Mouse (Mus musculus) adipocyte (in vitro differentiated cells): ENCODE data around the gene 1700123O20Rik.

Experiments
- DNase-seq: peaks from one replicate; pipeline ENCODE4 v3.0.0-alpha.2; 2016; ENCODE audit warnings: low spot score

The 1700123O20Rik gene

DNA sequence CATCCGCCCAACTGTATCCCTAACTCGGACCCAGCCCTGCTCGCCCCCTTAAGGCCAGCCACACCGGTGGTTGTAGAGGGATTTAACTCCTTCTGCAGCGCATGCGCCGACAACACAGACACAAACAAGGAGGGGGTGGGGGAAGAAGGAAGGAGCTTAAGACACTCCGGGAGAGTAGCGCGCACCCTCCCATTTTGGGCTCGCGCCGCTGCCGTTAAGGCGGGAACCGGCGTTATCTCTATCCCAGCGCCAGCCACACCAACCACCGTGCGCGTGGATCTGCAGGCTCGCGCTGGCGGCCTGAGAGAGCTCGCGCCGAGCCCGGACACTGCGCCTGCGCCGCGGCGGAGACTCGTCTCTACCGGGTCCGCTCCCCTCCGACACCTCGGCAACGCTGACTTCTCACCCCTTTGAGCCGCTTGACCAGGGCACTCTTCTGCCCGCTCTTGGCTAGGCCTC is at the start of gene 1700123O20Rik:
1700123O20Rik (plus strand) TSS at position 154 of the 459 bp plus-strand sequence.
- peak; percentile 80 for DNase-seq

DNA sequence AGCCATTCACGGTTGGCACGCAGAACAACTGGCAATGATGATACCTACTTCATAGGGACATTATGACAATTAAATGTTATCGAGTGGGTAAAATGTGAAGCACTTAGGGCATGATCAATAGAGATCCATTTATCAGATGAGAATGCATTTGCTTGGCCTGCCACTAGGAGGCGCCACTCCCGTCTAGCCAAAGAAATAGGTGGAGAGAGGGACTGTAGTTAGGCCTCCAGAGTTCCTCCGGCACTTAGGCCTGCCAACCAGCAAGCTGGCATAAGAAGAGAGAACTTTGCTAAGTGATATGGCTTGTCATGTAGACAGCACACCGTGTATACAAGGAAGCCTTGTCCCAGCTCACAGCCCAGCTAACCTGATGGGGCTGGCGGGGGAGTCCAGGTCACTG is 49.1 kb upstream of the 1700123O20Rik start:
- DNase-seq = no peak

DNA sequence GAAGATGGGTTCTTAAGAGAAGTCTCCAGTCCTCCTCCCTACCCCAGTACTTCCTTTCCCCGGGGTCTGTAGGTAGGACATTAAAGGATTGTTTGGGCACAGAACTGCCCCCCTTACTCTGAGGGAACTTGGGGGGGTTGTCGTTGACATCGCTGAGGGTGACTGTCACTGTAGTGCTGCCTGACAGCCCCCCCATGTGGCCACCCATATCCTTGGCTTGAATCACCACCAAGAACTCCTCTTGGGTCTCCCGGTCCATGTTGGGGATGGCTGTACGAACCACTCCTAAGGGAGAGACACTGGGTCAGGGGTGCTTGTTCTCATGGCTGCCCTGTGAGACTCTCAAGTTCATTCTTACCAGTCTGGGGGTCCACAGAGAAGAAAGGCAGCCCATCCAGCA is 47.8 kb upstream of the 1700123O20Rik start:
- DNase-seq = no peak

DNA sequence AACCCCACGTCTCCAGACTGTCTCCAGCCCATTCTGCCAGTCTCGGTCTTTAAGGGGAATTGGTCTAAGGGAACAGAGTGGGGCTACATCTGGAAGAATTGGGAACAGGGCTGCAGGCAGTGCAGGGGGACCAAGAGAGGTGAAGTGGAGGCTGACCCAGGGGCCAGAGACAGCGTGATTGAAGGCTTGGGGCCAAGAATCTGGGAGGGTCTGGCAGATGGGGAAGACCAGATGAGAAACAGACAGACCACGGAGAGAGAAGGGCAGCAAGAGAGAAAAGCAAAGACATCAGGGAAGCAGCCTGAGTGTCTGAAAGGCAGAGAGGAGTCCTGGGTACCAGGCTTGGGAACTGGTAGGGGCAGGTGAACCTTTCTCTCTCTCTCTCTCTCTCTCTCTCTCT is 45.9 kb upstream of the 1700123O20Rik start:
- no peak for DNase-seq

DNA sequence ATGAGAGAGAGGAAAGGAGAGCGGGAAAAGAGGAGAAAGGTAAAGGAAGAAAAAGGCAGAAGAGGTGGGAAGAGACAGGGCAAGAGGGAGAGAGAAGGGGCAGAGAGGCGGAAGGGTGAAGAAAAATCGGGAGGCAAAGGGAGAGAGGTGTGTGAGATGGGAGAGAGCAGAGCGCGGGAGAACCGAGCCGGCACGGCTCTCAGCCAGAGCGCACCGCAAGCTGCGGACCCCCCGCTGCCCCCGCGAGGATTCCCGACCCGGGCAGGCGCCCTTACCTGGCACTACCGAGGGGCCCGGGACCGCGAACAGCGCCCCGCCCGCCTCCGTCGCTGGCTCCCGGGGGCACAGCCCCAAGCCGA is 45.1 kb upstream of the 1700123O20Rik start, which contains the start of gene Gm17606:
Gm17606 (plus strand) TSS at position 7 of the 359 bp plus-strand sequence.
- DNase-seq = no peak

DNA sequence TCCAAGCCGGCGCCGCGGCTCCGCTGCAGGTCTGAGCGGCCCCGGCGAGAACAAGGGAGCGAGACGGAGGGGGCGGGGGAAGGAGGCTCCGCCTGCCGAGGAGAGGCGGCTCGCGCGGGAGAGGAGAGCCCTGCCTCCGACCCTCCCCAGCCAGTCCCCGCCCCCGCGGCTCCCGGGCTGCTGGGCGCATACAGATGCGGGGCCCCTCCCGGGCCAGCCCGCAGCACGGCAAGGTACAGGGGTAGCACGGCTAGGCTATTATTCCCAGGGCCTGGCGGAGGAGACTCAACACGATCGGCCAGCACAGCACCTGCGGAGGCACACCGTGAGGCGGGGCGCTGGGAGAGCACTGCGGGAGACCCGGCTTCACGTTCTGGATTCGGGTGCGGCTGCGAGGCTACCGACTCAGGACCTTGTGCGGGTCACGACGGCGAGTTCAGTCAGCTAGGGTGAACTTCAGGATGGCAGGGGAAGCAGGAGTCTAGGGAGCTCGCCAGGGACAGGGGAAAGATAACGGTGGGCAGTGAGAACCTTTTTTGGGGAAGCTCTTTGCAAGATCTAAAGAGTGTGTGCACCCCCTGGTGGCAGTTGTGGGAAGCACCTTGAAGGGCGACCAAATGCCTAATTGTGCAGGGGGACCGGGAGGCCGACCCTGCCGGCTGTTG is 44.6 kb upstream of the 1700123O20Rik start, which contains the start of gene Cdh24:
Cdh24 (minus strand) TSS at position 60 of the 665 bp plus-strand sequence.
- DNase-seq = peak; percentile 71

DNA sequence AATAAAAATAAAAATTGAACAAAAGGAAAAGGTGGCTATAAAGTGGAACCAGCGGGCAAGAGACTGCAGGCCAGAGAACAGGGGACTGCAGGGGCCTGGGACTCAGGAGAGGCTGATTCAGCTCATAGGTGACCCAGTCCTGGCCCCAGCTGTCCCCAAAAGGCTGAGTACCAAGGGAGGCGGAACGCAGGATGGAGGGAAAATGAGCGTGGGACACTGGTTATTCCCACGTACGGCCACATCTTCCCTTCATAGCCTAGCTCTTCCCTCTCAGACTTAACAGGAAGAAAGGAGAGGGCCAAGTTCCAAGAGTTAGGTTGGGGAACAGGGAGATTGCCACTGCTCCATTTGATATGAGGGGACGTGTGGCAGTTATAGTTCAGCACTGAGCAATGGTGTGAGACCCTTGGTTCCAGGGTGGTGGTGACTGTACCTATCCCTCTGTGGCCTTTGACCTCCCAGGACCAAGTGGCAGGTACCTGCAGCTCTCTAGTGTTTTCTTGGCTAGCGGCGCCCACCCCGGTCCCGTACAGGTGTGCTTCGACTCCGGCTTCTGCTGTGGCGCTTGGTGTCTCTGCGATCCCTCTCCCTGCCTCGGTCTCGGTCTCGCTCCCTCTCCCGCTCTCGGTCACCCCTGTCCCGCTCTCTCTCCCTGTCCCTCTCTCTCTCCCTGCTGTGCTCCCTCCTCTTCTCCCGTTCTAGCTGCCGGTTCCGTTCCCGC is 43.6 kb upstream of the 1700123O20Rik start:
- no peak for DNase-seq

DNA sequence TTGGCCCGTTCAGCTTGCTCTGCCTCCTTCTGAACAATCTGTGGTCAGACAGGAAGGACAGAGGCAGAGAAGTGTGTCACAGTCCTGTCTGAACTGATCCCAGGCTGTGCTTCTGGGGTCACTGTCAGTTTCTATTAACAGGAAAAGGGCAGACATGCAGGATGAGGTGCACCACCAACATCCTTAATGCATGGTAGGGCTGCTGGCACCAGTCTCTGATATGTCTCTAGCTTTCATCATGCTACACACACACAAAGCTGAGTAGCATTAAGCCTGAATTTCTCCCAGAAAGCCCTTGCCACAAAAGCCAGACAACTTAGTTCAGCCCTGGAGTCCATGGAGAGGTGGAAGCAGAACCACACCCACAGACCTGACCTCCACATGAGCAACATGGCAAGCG is 43.0 kb upstream of the 1700123O20Rik start:
- no peak for DNase-seq

DNA sequence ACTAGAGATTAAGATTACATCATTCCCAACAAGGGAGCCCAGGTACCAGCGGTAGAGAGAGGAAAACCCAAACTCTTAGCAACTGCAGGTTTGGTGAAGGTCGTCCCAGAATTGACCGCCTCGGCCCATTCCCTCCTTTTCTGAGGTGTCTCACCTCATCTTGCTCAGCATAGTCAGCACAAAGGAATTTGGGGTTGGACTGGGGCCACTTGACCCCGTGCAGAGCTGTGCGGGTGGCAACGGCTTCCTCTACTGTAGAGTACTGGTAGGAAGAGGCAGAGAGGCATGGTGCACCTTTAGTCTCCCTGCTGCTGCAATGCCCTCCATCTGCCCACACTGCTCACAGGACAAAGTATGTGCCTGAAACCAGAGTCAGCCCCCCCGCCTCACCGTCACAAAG is 41.7 kb upstream of the 1700123O20Rik start:
- DNase-seq = no peak

DNA sequence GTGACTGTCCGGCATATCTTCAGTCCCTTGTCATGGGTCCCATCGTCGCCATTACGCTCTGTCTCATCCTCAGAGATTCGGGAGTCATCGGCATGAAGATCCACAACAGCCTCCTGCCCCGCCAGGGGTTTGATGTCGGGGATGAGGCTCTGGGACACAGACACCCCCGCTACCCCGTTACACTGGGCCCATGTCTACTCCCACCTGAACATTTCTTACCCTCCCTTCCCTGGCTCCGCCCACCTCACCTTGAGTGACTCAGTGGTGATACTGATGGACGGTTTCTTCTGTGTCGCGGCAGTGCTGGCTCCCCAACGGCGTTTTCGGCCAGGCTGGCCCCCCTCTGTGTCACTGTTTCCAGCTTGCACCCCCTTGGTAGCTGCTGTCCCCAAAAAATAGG is 39.6 kb upstream of the 1700123O20Rik start:
- DNase-seq = no peak

DNA sequence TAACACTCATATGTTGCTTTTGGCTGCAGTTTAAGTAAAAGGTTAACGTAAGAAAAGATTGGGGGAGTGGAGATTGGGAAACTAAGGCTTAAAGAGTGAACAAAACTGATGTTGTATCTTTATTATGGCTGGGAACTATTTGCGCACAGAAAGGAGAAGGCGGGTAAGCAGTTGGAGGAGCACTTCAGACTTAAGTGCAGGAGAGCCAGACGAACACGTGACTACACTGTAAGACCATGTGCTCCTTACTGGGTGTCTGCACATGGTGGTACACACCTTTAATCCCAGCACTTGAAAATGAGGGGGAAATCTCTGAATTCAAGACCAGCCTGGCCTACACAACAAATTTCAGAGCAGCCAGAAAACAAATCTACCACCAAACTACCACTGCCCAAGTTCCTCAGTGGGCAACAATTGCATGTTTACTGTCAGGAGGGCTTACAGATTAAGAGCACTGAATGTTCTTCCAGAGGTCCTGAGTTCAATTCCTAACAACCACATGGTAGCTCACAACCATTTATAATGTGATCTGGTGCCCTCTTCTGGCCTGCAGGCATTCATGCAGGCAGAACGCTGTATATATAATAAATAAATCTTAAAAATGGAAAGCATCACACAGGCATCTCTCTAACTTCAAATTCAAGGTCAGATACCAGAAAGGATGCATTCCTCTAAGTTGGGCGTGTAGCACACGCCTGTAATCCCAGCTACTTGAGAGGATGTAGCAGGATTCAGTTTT is 38.9 kb upstream of the 1700123O20Rik start:
- no peak for DNase-seq

DNA sequence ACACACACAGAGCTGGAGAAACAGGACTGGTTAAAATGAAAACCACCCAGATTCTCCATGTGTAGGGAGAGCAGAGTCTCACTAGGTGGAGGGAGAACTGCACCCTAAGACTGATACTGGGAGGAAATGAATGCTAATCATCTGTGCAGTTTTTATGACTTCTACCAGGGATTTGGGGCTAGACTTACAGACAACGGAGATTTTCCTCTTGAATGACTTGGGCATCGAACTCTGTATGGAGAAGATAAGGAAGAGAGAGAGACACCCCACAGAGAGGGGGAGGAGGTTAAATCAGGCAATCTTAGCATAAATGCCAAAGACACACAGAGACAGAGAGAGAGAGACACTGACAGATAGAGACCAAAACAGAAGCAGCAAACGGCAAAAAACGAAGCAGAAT is 38.1 kb upstream of the 1700123O20Rik start:
- DNase-seq = no peak

DNA sequence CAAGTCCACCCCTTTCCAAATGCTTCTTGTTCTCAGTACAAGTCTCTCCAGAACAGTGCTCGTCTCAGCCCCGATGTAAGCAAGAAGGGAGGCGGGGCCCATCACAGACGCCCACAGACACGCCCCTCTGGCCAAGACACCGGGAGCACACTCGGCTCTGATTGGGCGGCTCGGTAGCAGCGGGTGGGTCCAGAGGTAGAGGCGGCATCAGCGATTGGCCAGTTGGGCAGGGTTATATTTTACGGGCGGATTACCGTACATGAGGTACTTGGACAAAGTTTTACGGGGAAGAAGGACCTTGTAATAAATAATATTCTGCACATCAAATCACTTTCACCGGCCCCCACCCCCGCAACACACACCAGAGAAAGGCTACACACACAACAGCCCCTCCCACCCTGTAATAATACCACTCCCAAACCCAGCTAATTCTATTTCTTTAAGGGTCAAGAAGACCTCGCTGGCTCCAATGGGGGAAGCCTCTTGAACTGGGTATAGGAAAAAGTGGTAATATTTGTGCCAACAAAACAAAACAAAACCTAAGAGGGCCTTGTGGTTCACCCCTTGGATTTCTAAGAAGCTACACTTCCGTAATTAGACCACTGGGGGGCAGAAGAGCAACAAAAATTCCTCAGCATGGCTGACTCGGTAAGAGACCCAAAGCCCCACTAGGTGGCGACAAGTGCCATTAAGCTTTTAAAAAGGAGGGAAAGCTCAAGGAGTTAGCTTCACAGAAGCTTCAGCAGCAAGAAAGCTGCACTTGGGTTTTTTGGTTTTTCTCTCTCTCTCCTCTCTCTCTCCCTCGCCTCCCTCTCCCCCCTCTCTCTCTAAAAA is 35.2 kb upstream of the 1700123O20Rik start:
- DNase-seq = peak; percentile 89

DNA sequence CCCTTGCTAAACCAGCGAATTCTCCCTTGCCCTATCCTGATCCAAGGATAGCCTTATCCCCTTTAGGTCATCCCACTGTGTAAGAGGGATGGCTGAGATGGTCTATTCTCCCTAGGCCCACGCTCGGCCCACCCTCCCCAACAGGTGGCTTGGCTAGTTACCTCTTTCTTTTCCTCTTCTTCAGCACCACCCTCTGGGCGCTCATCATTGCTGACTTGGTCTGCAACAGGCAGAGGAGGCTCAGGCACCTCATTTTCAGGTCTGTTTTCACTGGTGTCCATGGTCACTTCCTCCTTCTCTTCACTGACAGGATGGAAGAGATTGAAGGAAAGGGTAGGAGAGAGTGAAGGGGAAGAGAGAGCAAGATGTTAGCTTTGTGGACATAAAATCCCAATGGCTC is 34.5 kb upstream of the 1700123O20Rik start:
- no peak for DNase-seq

DNA sequence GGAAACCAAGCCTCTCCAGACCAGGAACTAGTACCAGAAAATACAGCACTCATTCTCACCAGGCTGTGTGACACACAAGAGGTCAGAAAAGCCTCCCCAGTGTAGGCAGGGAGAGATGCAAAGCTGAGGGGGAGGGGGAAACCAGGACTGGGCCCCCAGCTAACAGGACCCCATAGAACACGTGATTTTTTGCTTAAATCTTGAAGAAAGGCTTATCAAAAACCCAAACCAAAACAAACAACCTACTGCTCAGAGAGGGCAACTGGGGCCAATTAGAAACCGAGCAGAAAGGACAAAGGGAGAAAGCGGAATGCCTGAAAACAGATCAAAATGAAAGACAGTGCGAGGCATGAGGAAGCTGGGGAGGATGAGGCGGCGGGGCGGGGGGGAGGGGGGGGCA is 33.2 kb upstream of the 1700123O20Rik start:
- no peak for DNase-seq

DNA sequence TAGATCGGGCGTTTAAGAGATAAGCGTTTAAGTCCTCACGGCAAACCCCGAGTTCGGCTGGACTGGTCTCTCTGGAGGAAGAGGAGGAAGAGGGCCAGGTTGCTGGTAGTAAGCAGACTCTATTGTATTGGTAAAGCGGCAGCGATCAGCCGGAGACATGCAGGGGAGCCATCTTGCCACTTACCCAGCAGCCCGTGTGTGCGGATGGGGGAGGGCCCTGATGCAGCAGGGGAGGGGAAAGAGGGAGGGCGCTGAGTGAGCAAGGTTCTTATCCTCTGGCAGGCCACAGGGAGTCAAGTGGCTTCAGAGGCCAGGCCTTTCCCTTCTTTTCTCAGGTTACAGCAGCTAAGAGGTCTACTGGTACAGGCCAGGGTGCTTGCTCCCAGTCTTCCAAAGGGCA is 32.5 kb upstream of the 1700123O20Rik start:
- peak; percentile 80 for DNase-seq

DNA sequence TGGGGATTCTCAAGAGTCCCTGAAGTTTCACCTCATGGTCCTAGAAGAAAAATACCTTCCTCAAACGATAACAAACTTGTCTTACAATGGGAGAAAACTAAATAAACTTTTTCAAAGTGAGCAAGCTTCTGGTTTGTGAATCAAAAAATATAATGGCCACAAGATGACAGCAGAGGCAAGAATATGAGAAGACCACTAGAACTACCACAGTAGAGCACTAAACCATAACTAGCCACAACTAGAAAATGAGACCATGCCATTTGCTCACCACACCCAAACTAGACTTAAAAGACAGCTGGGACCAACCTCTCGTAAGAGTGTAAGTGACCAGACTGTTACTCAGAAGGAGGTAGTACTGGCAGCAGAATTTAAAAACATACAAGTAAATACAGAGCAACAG is 26.0 kb upstream of the 1700123O20Rik start:
- peak; percentile 57 for DNase-seq

DNA sequence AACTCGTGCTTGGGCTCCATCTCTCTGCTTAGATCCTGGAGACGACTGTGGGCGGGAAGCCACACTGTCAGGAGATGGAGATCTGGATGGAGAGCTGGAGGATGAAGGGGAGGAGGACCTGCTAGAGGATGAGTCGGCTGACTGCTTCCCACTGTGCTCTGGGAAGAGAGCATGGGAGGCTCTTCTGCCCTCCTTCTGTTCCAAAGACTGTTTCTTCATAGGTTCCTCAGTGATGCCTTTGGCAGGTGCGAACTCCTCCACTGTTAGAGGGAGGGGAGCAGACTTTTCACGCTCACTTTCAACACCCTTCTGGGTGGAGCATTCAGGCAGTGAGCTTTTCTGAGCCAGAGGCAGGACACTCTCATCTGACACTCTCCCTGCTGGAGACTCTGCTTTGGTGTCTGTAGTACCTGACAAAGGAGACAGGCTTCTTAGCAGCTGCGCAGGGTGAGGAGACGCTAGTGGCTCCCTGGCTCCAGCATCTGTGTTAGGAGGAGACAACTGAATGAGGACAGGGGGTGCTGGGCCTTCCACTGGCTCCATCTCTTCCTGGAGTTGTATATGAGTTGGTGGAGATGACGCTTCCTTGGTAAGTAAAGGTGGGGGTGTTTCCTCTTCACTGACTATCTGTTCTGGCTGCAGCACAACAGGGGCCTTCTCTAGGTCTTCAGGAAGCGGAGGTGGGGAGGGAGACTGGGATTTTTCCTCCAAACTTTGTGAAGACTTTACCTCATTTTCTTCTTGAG is 21.4 kb upstream of the 1700123O20Rik start:
- DNase-seq = no peak

DNA sequence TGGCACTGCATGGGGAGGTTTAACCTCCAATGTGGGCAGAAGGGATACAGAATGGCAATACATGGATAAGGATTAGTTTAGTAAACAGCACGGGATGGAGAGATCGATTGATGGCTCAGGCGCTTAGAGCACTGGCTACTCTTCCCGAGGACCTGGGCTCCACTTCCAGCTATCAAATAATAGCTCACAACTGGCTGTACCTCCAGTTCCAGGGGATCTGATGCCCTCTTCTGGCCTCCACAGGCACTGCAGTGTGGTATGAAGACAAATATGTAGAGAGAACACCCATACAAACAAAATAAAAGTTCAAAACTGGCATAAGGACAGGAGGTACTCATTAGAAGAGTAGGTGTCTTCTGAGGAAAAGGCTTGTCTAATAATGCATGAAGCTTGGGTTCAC is 16.6 kb upstream of the 1700123O20Rik start:
- no peak for DNase-seq

DNA sequence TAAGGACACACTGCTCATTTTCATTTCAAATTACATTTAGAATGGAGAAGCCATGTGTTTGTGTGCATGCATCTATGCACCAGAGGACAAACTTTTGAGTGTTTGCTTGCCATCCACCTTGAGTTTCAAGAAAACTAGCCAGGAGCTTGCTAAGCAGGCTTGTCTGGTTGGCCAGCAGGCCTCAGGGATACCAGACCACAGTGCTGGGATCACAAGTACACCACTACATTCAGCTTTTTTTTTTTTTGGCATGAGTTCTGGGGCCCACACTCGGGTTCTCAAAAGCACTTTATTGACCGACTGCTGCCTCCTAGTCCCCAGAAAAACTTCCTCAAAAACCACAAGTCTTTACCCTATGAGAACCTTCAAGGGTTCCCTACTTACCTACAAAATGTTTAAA is 11.7 kb upstream of the 1700123O20Rik start:
- DNase-seq = no peak

DNA sequence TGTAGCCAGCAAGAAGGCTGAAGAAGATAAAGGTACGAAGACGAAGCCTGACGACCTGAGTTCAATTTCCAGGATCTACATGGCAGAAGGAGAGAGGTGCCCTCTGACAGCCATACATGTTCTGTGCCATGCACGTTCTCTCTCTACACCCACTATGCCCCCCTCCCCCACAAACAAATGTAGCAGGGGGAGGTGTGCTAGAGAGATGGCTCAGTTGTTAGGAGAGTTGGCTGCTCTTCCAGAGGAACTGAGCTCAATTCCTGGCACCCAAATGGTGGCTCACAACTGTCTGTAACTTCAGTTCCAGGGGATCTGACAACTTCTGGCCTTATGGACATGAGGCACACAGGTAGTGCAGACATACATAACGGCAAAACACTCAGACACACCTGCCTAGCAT is 9.7 kb upstream of the 1700123O20Rik start:
- DNase-seq = no peak
